In genomic region chr2:30342544-30342943, GRCm38 (mm10) we compare ENCODE assay signal across 23 mouse cellular contexts. TPM values are rescaled to one million over a fixed set of nuclear protein-coding genes. Genes with fewer than 3 reads are reported as not detected.
DNase-seq lines count a peak whose midpoint lies in the region; ATAC-seq and TF ChIP-seq lines count a peak whose summit lies in the region.
"Had no signal": no experiment of that assay in that cellular context is flagged by ENCODE, and none has a peak within 500 bp of the region (broad histone marks: within the 10 kb centered on the region; RNA-seq: fewer than 3 reads in every experiment).

No protein-coding gene starts in this region.

- TF ChIP-seq CTCF in stomach, postnatal 0 days (IDR thresholded peaks at IDR 0.05; ENCODE audit: low read depth): no peak

- H3K27me3 ChIP-seq in heart, embryonic 10.5 days (ENCODE audit: insufficient read depth, poor library complexity, severe bottlenecking): no peaks in the 10 kb centered on the region
- H3K27me3 ChIP-seq in stomach, postnatal 0 days (ENCODE audit: control insufficient read depth, insufficient read depth, low read length): no peaks in the 10 kb centered on the region
- H3K27me3 ChIP-seq: embryonic facial prominence, embryonic 13.5 days; forebrain, embryonic 13.5 days; heart, embryonic 13.5 days; hindbrain, embryonic 12.5 days had no signal

- no peak overlapping the region for H3K9ac ChIP-seq in stomach, postnatal 0 days (ENCODE audit: low read length)
- H3K9ac ChIP-seq: embryonic facial prominence, embryonic 13.5 days; forebrain, embryonic 13.5 days; forebrain, postnatal 0 days; hindbrain, embryonic 12.5 days had no signal

- ATAC-seq in stomach, postnatal 0 days (ENCODE audit: low FRiP score, low TSS enrichment): no peak
- no peak for ATAC-seq in erythroblast, adult 5-6 weeks (replicated peaks; ENCODE audit: low FRiP score, poor library complexity, severe bottlenecking)
- ATAC-seq: CD4-positive, CD25-positive, alpha-beta regulatory T cell, adult 4 months; forebrain, embryonic 13.5 days; forebrain, postnatal 0 days; hindbrain, embryonic 16.5 days had no signal

- no peak overlapping the region for H3K27ac ChIP-seq in heart, embryonic 10.5 days
- no peak overlapping the region for H3K27ac ChIP-seq in stomach, postnatal 0 days (replicated peaks)
- H3K27ac ChIP-seq: embryonic facial prominence, embryonic 13.5 days; forebrain, embryonic 13.5 days; heart, adult 2 months; hindbrain, embryonic 12.5 days had no signal

- H3K4me1 ChIP-seq in heart, embryonic 10.5 days: 0 out of 2 replicates have a peak, but pooled peaks cover 4% of the 10 kb centered on the region
- no peaks in the 10 kb centered on the region for H3K4me1 ChIP-seq in stomach, postnatal 0 days (replicated peaks; ENCODE audit: control insufficient read depth, insufficient read depth)
- H3K4me1 ChIP-seq: embryonic facial prominence, embryonic 13.5 days; forebrain, embryonic 13.5 days; hindbrain, embryonic 12.5 days had no signal

- H3K9me3 ChIP-seq in heart, embryonic 10.5 days: no peaks in the 10 kb centered on the region
- H3K9me3 ChIP-seq in stomach, postnatal 0 days (ENCODE audit: control insufficient read depth, low read length): no peaks in the 10 kb centered on the region
- H3K9me3 ChIP-seq: embryonic facial prominence, embryonic 13.5 days; forebrain, embryonic 13.5 days; G1E; heart, embryonic 13.5 days; hindbrain, embryonic 12.5 days had no signal

- no peak overlapping the region for H3K4me2 ChIP-seq in stomach, postnatal 0 days (replicated peaks; ENCODE audit: low read depth)
- H3K4me2 ChIP-seq: embryonic facial prominence, embryonic 13.5 days; forebrain, embryonic 13.5 days; heart, embryonic 13.5 days; hindbrain, embryonic 12.5 days had no signal

- no peak overlapping the region for H3K4me3 ChIP-seq in heart, embryonic 10.5 days
- H3K4me3 ChIP-seq in stomach, postnatal 0 days (ENCODE audit: low read depth, low read length): no peak overlapping the region
- H3K4me3 ChIP-seq: embryonic facial prominence, embryonic 13.5 days; forebrain, embryonic 13.5 days; heart, adult 2 months; heart, embryonic 13.5 days; hindbrain, embryonic 12.5 days had no signal

- 92% methylated on average over 7 of the region's 7 CpGs for WGBS in heart, embryonic 10.5 days
- WGBS in stomach, postnatal 0 days: 81% methylated on average over 7 of the region's 7 CpGs

- no peak for TF ChIP-seq EP300 in stomach, postnatal 0 days (optimal IDR thresholded peaks at IDR 0.05)

- H3K36me3 ChIP-seq in heart, embryonic 10.5 days: peaks cover 99% of the 10 kb centered on the region
- H3K36me3 ChIP-seq in stomach, postnatal 0 days (ENCODE audit: control insufficient read depth, insufficient read depth, low read length): peaks cover 42% of the 10 kb centered on the region

- peak; percentile 78 for DNase-seq in cerebellum, adult 11-12 months
- DNase-seq in cerebellum, adult 11 months: no peak
- DNase-seq in heart, adult 11 months: peak; percentile 81
- no peak for DNase-seq in heart, embryonic 10.5 days (ENCODE audit: low spot score)
- peak; percentile 78 for DNase-seq in cerebellum, adult 9-10 months
- peak; percentile 64 to 74 for DNase-seq in cerebellum, postnatal 36 days
- DNase-seq in stomach, postnatal 0 days (ENCODE audit: low spot score): no peak
- DNase-seq: adrenal gland, postnatal 10 days; B cell, adult 2 months; forebrain, postnatal 0 days; heart, adult 2 months; heart, postnatal 10 days; heart, postnatal 4 days; kidney, adult 11 months; kidney, adult 9 months had no signal

RNA-seq across cellular contexts. Expression of gene Sh3glb2, which starts 16.6 kb away (rescaled TPM):
- 101 and 132 TPM in 2 replicates for polyA plus RNA-seq in heart, embryonic 10.5 days (2016; fragmentation: Nextera tagmentation; extraction: Ambion mirVana)
- 84.9 and 102 TPM in 2 replicates for polyA plus RNA-seq in stomach, postnatal 0 days (2015; fragmentation: Nextera tagmentation; extraction: Ambion mirVana)
- 5.2 and 7.3 TPM in 2 replicates for total RNA-seq in erythroblast, adult 5-6 weeks (2015; ENCODE audit: low replicate concordance)
- total RNA-seq in erythroblast, adult 5-6 weeks (2017; ENCODE audit: low replicate concordance): 7.4 and 9.3 TPM in 2 replicates

RNA-seq across cellular contexts. Expression of gene Miga2, which starts 21.5 kb away (rescaled TPM):
- polyA plus RNA-seq in heart, embryonic 10.5 days (2016; fragmentation: Nextera tagmentation; extraction: Ambion mirVana): 28.2 and 35.1 TPM in 2 replicates
- polyA plus RNA-seq in stomach, postnatal 0 days (2015; fragmentation: Nextera tagmentation; extraction: Ambion mirVana): 16.8 and 17.8 TPM in 2 replicates
- 0.84 and 1.5 TPM in 2 replicates for total RNA-seq in erythroblast, adult 5-6 weeks (2015; ENCODE audit: low replicate concordance)
- 4.7 and 5.8 TPM in 2 replicates for total RNA-seq in erythroblast, adult 5-6 weeks (2017; ENCODE audit: low replicate concordance)

RNA-seq across cellular contexts. Expression of gene Dolpp1, which starts 49.5 kb away (rescaled TPM):
- polyA plus RNA-seq in heart, embryonic 10.5 days (2016; fragmentation: Nextera tagmentation; extraction: Ambion mirVana): 29.9 and 36.1 TPM in 2 replicates
- 29.8 and 32.9 TPM in 2 replicates for polyA plus RNA-seq in stomach, postnatal 0 days (2015; fragmentation: Nextera tagmentation; extraction: Ambion mirVana)
- 2.3 and 3.7 TPM in 2 replicates for total RNA-seq in erythroblast, adult 5-6 weeks (2015; ENCODE audit: low replicate concordance)
- total RNA-seq in erythroblast, adult 5-6 weeks (2017; ENCODE audit: low replicate concordance): 5.4 and 9.1 TPM in 2 replicates

RNA-seq across cellular contexts. Expression of gene Nup188, which starts 56.3 kb away (rescaled TPM):
- polyA plus RNA-seq in heart, embryonic 10.5 days (2016; fragmentation: Nextera tagmentation; extraction: Ambion mirVana): 45.2 and 46.5 TPM in 2 replicates
- polyA plus RNA-seq in stomach, postnatal 0 days (2015; fragmentation: Nextera tagmentation; extraction: Ambion mirVana): 8.5 and 9.9 TPM in 2 replicates
- 14.8 and 22.5 TPM in 2 replicates for total RNA-seq in erythroblast, adult 5-6 weeks (2015; ENCODE audit: low replicate concordance)
- total RNA-seq in erythroblast, adult 5-6 weeks (2017; ENCODE audit: low replicate concordance): 5.1 and 7.0 TPM in 2 replicates

RNA-seq across cellular contexts. Expression of gene Dolk, which starts 56.4 kb away (rescaled TPM):
- 29.3 and 31.7 TPM in 2 replicates for polyA plus RNA-seq in heart, embryonic 10.5 days (2016; fragmentation: Nextera tagmentation; extraction: Ambion mirVana)
- 21.1 and 21.9 TPM in 2 replicates for polyA plus RNA-seq in stomach, postnatal 0 days (2015; fragmentation: Nextera tagmentation; extraction: Ambion mirVana)
- total RNA-seq in erythroblast, adult 5-6 weeks (2015; ENCODE audit: low replicate concordance): 1.2 and 1.7 TPM in 2 replicates
- total RNA-seq in erythroblast, adult 5-6 weeks (2017; ENCODE audit: low replicate concordance): 2.8 and 3.0 TPM in 2 replicates

Comparison
In these comparisons a context has a peak if more than half of its experiments do, and no peak if none do; other contexts are left out.
1. DNase-seq: peak in cerebellum, adult 11-12 months (single experiment), heart, adult 11 months (single experiment), cerebellum, adult 9-10 months (single experiment) and cerebellum, postnatal 36 days (2 of 2); none in cerebellum, adult 11 months (single experiment), heart, embryonic 10.5 days (single experiment) and stomach, postnatal 0 days (single experiment).